Mouse (Mus musculus): Measurements from ENCODE around the gene Stam. TPM values are rescaled to one million over a fixed set of nuclear protein-coding genes. Genes with fewer than 3 reads are reported as not detected.

Gene Stam
- polyA plus RNA-seq (2015; fragmentation: Nextera tagmentation; extraction: Ambion mirVana) = 125 and 129 TPM in 2 replicates

- H3K9ac ChIP-seq = peak within 1 kb of the TSS; percentile 96
- H3K36me3 ChIP-seq = no peaks in the 10 kb centered on the region
- no peaks in the 10 kb centered on the region for H3K9me3 ChIP-seq
- peak within 1 kb of the TSS; percentile 70 for H3K4me3 ChIP-seq
- H3K27ac ChIP-seq (replicated peaks) = peak within 1 kb of the TSS; percentile 99
- ATAC-seq (ENCODE audit: low FRiP score, low read depth) = peak; percentile 97
- peak within 1 kb of the TSS; percentile 57 for H3K4me2 ChIP-seq
- H3K27me3 ChIP-seq = no peaks in the 10 kb centered on the region
- H3K4me1 ChIP-seq (replicated peaks) = peaks cover 22% of the 10 kb centered on the region
- under 1% methylated on average over 50 of the region's 50 CpGs for WGBS
These were observed at the start of gene Stam for GRCm38 (mm10) chr2:14073362-14074220. TSS of gene Stam (plus strand) at chr2:14074098.

GRCm38 (mm10) chr2:14041249-14041648, 32.6 kb upstream of the Stam start:
- no peak for ATAC-seq (ENCODE audit: low FRiP score, low read depth)
- Histone ChIP-seq H3K27me3 (no peaks in the 10 kb centered on the region), H3K9me3 (no peaks in the 10 kb centered on the region), H3K9ac (no peak overlapping the region), H3K4me1 (replicated peaks) (no peaks in the 10 kb centered on the region), H3K36me3 (0 out of 2 replicates have a peak, but pooled peaks cover 7% of the 10 kb centered on the region), H3K27ac (replicated peaks) (no peak overlapping the region), H3K4me2 (no peak overlapping the region), H3K4me3 (no peak overlapping the region)
- 97% methylated on average over 2 of the region's 2 CpGs for WGBS

- 71% methylated on average over 3 of the region's 3 CpGs for WGBS
- Histone ChIP-seq H3K36me3 (0 out of 2 replicates have a peak, but pooled peaks cover 7% of the 10 kb centered on the region), H3K27me3 (no peaks in the 10 kb centered on the region)
These were observed 30.9 kb upstream of the Stam start for GRCm38 (mm10) chr2:14043011-14043410.

GRCm38 (mm10) chr2:14043577-14044170, 30.2 kb upstream of the Stam start:
- Histone ChIP-seq H3K27me3 (no peaks in the 10 kb centered on the region), H3K9ac (no peak overlapping the region), H3K4me2 (no peak overlapping the region), H3K4me3 (no peak overlapping the region), H3K27ac (replicated peaks) (no peak overlapping the region), H3K4me1 (replicated peaks) (peaks cover under 1% of the 10 kb centered on the region; the same call in 1 of the 2 replicates), H3K36me3 (0 out of 2 replicates have a peak, but pooled peaks cover 7% of the 10 kb centered on the region), H3K9me3 (no peaks in the 10 kb centered on the region)
- 60% methylated on average over 9 of the region's 9 CpGs for WGBS
- no peak for ATAC-seq (ENCODE audit: low FRiP score, low read depth)

More at GRCm38 (mm10) chr2:14043011-14043410, 30.9 kb upstream of the Stam start:
- Histone ChIP-seq H3K9ac (no peak overlapping the region), H3K4me2 (no peak overlapping the region), H3K4me3 (no peak overlapping the region), H3K9me3 (no peaks in the 10 kb centered on the region), H3K27ac (replicated peaks) (no peak overlapping the region), H3K4me1 (replicated peaks) (no peaks in the 10 kb centered on the region)
- ATAC-seq (ENCODE audit: low FRiP score, low read depth) = no peak

- Histone ChIP-seq H3K36me3 (no peaks in the 10 kb centered on the region), H3K4me2 (no peak overlapping the region), H3K27me3 (no peaks in the 10 kb centered on the region), H3K9me3 (no peaks in the 10 kb centered on the region), H3K4me3 (no peak overlapping the region), H3K4me1 (replicated peaks) (peaks cover 3% of the 10 kb centered on the region), H3K9ac (no peak overlapping the region), H3K27ac (replicated peaks) (no peak overlapping the region)
- ATAC-seq (ENCODE audit: low FRiP score, low read depth) = 0 out of 2 replicates have a peak, but pooled peaks have one; percentile 62
These were observed 25.5 kb upstream of the Stam start for GRCm38 (mm10) chr2:14048381-14048780.

GRCm38 (mm10) chr2:14048808-14049207, 25.1 kb upstream of the Stam start:
- no peaks in the 10 kb centered on the region for H3K9me3 ChIP-seq
- H3K4me1 ChIP-seq (replicated peaks) = peaks cover 7% of the 10 kb centered on the region
- H3K9ac ChIP-seq = no peak overlapping the region
- ATAC-seq (ENCODE audit: low FRiP score, low read depth) = no peak
- no peak overlapping the region for H3K27ac ChIP-seq (replicated peaks)
- H3K36me3 ChIP-seq = no peaks in the 10 kb centered on the region
- 74% methylated on average over 5 of the region's 5 CpGs for WGBS
- no peaks in the 10 kb centered on the region for H3K27me3 ChIP-seq
- H3K4me3 ChIP-seq = no peak overlapping the region
- no peak overlapping the region for H3K4me2 ChIP-seq

- ATAC-seq (ENCODE audit: low FRiP score, low read depth) = no peak
- H3K9me3 ChIP-seq = no peaks in the 10 kb centered on the region
- no peak overlapping the region for H3K27ac ChIP-seq (replicated peaks)
- no peak overlapping the region for H3K4me3 ChIP-seq
- 28% methylated on average over 3 of the region's 3 CpGs for WGBS
- peaks cover 22% of the 10 kb centered on the region for H3K4me1 ChIP-seq (replicated peaks)
- H3K9ac ChIP-seq = no peak overlapping the region
- H3K27me3 ChIP-seq = no peaks in the 10 kb centered on the region
- no peaks in the 10 kb centered on the region for H3K36me3 ChIP-seq
- peak overlapping the region; percentile 89 for H3K4me2 ChIP-seq
These were observed 20.3 kb upstream of the Stam start for GRCm38 (mm10) chr2:14053618-14054017.

DNA sequence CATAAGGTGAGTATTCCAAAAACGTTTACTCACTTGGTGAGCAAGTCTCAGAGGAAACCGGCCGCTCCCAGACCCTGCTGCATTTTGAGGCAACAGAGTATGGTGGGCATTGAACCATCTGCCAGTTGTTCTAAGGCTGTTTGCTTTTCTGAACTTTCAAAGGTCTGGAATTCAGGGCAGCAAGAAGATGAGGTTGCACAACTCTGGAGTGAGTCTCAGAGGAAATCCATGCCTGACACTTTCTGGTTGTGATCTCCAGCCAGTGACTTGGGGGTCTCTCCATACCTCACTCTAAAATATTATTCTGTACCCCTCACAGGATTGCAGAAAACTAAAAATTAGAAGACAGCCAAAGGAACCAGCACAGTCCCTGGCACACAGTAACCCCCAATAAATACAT, 19.7 kb upstream of the Stam start:
- no peak for ATAC-seq (ENCODE audit: low FRiP score, low read depth)
- peak overlapping the region; percentile 92; the same call in 1 of the 2 replicates for H3K4me3 ChIP-seq
- peak overlapping the region; percentile 89 for H3K4me2 ChIP-seq
- H3K4me1 ChIP-seq (replicated peaks) = peaks cover 19% of the 10 kb centered on the region
- 54% methylated on average over 3 of the region's 3 CpGs for WGBS
- no peak overlapping the region for H3K27ac ChIP-seq (replicated peaks)
- H3K36me3 ChIP-seq = no peaks in the 10 kb centered on the region
- no peak overlapping the region for H3K9ac ChIP-seq
- no peaks in the 10 kb centered on the region for H3K9me3 ChIP-seq
- H3K27me3 ChIP-seq = no peaks in the 10 kb centered on the region

- Histone ChIP-seq H3K36me3 (no peaks in the 10 kb centered on the region), H3K4me2 (peak overlapping the region; percentile 89), H3K4me1 (replicated peaks) (peaks cover 19% of the 10 kb centered on the region), H3K9me3 (no peaks in the 10 kb centered on the region), H3K4me3 (peak overlapping the region; percentile 92), H3K9ac (peak overlapping the region; percentile 86), H3K27me3 (no peaks in the 10 kb centered on the region), H3K27ac (replicated peaks) (peak overlapping the region; percentile 98)
- WGBS = 4% methylated on average over 6 of the region's 6 CpGs
- peak; percentile 3; the same call in 1 of the 2 replicates for ATAC-seq (ENCODE audit: low FRiP score, low read depth)
These were observed 19.2 kb upstream of the Stam start for GRCm38 (mm10) chr2:14054716-14055115.

- ATAC-seq (ENCODE audit: low FRiP score, low read depth) = peak; percentile 94
- no peaks in the 10 kb centered on the region for H3K9me3 ChIP-seq
- peak overlapping the region; percentile 92 for H3K4me3 ChIP-seq
- H3K36me3 ChIP-seq = no peaks in the 10 kb centered on the region
- H3K27ac ChIP-seq (replicated peaks) = peak overlapping the region; percentile 98
- peaks cover 19% of the 10 kb centered on the region for H3K4me1 ChIP-seq (replicated peaks)
- peak overlapping the region; percentile 86 for H3K9ac ChIP-seq
- 0% methylated on average over 11 of the region's 58 CpGs for WGBS
- no peaks in the 10 kb centered on the region for H3K27me3 ChIP-seq
- H3K4me2 ChIP-seq = peak overlapping the region; percentile 89
These were observed 18.7 kb upstream of the Stam start for GRCm38 (mm10) chr2:14055168-14055565.

DNA sequence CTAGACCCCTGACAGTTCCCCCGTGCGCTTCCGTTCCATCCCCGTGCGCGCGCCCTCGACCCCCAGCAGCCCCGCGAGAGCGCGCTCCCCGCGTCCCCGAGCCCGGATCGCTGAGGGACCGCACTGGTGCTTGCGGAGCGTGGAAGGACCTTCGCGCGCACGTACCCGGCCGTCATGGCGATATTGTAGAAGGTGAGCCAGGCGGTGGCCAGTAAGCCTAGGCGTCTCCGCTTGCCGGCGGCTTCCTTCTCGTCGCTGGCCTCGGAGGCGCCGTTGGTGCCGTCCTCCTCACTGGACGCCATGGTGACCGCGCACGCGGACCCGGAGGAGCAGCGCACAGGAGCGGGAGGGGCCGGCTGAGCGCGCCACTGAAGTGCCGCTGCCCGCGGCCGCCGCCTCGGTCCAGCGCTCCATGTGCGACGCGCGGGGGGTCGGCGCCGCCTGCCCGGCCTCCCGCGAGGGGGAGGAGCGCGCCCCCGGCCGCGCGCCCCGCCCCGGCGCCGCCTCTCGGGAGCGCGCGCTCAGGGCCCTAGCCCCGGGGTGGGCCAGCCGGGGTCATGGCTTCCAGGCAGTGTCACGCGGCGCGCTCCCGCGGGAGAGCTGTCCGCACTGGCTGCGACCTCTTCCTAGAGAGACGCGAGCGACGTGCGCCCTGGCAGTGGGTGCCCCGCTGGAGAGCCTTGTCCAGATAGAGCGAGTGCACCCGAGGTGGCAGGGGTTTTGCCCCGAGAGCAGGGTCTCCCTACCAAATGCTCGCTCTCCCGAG, 18.1 kb upstream of the Stam start, which contains the start of gene Hacd1:
TSS of gene Hacd1 (minus strand) at position 570 of the 766 bp plus-strand sequence.
- ATAC-seq (ENCODE audit: low FRiP score, low read depth) = peak; percentile 95
- WGBS = under 1% methylated on average over 70 of the region's 101 CpGs
- Histone ChIP-seq H3K9ac (peak within 1 kb of the TSS; percentile 86), H3K27me3 (no peaks in the 10 kb centered on the region), H3K9me3 (no peaks in the 10 kb centered on the region), H3K27ac (replicated peaks) (peak within 1 kb of the TSS; percentile 98), H3K4me2 (peak within 1 kb of the TSS; percentile 89), H3K4me1 (replicated peaks) (peaks cover 19% of the 10 kb centered on the region), H3K36me3 (no peaks in the 10 kb centered on the region), H3K4me3 (peak within 1 kb of the TSS; percentile 92)

All from hindbrain, embryonic 15.5 days (tissue).